Mouse (Mus musculus): Measurements from ENCODE around the gene Rab13. TPM values are rescaled to one million over a fixed set of nuclear protein-coding genes. Genes with fewer than 3 reads are reported as not detected.

Gene Rab13
- total and polyA plus RNA-seq, 2 experiments from 2014 or later = 5.9 to 20.6 TPM

DNA sequence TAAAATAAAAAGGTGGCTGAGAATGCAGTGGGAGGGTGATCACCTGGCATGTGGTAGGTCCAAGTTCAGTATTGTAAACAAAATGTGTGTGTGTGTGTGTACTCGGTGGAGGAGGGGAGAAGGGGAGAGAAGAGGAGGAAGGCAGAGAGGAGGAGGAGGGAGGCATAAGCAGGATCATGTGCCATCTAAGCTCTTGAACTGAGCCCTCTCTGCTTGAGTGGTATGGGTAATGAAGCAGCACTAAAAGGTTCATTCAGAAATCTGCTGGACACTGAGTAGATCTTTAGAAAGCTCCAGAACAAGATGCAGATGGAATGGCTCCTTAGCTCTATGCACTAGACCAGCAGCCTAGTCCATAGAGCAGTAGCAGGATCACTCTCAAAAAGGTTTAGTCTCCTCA is 10.6 kb upstream of the Rab13 start:
- no peak for ATAC-seq
- DNase-seq (ENCODE audit: low spot score) = no peak
- no peak overlapping the region for H3K4me2 ChIP-seq (ENCODE audit: low read depth, low read length)
- no peaks in the 10 kb centered on the region for H3K27me3 ChIP-seq (ENCODE audit: insufficient read depth, low read length)
- WGBS = 45% methylated on average over 1 of the region's 1 CpGs
- H3K27ac ChIP-seq = no peak overlapping the region
- no peaks in the 10 kb centered on the region for H3K36me3 ChIP-seq (ENCODE audit: insufficient read depth, low read length)
- H3K4me3 ChIP-seq (ENCODE audit: low read length) = no peak overlapping the region
- no peak for TF ChIP-seq CTCF (IDR thresholded peaks at IDR 0.05; ENCODE audit: low read depth)
- H3K9me3 ChIP-seq (ENCODE audit: low read length) = no peaks in the 10 kb centered on the region
- no peak overlapping the region for H3K9ac ChIP-seq (replicated peaks; ENCODE audit: low read length)
- no peaks in the 10 kb centered on the region for H3K4me1 ChIP-seq (ENCODE audit: insufficient read depth, low read length)

GRCm38 (mm10) chr3:90203619-90204018 is 9.9 kb upstream of the Rab13 start:
- Histone ChIP-seq H3K9me3 (ENCODE audit: low read length) (no peaks in the 10 kb centered on the region), H3K36me3 (ENCODE audit: insufficient read depth, low read length) (0 out of 2 replicates have a peak, but pooled peaks cover 1% of the 10 kb centered on the region), H3K27me3 (ENCODE audit: insufficient read depth, low read length) (no peaks in the 10 kb centered on the region), H3K4me3 (ENCODE audit: low read length) (no peak overlapping the region), H3K4me2 (ENCODE audit: low read depth, low read length) (no peak overlapping the region), H3K27ac (no peak overlapping the region), H3K4me1 (ENCODE audit: insufficient read depth, low read length) (no peaks in the 10 kb centered on the region), H3K9ac (replicated peaks; ENCODE audit: low read length) (no peak overlapping the region)
- ATAC-seq = no peak
- DNase-seq (ENCODE audit: low spot score) = no peak
- 70% methylated on average over 5 of the region's 5 CpGs for WGBS
- no peak for TF ChIP-seq CTCF (IDR thresholded peaks at IDR 0.05; ENCODE audit: low read depth)

- Histone ChIP-seq H3K9ac (replicated peaks; ENCODE audit: low read length) (no peak overlapping the region), H3K4me3 (ENCODE audit: low read length) (no peak overlapping the region), H3K36me3 (ENCODE audit: insufficient read depth, low read length) (0 out of 2 replicates have a peak, but pooled peaks cover 5% of the 10 kb centered on the region), H3K4me1 (ENCODE audit: insufficient read depth, low read length) (no peaks in the 10 kb centered on the region), H3K27me3 (ENCODE audit: insufficient read depth, low read length) (no peaks in the 10 kb centered on the region), H3K4me2 (ENCODE audit: low read depth, low read length) (no peak overlapping the region), H3K27ac (no peak overlapping the region), H3K9me3 (ENCODE audit: low read length) (no peaks in the 10 kb centered on the region)
- TF ChIP-seq CTCF (IDR thresholded peaks at IDR 0.05; ENCODE audit: low read depth) = no peak
- ATAC-seq (no peak), DNase-seq (ENCODE audit: low spot score) (no peak)
- WGBS = 99% methylated on average over 2 of the region's 2 CpGs
Measured at GRCm38 (mm10) chr3:90204582-90204981, 8.9 kb upstream of the Rab13 start.

GRCm38 (mm10) chr3:90208662-90209061 is 4.8 kb upstream of the Rab13 start:
- H3K36me3 ChIP-seq (ENCODE audit: insufficient read depth, low read length) = peaks cover 20% of the 10 kb centered on the region; the same call in 1 of the 2 replicates
- H3K4me3 ChIP-seq (ENCODE audit: low read length) = no peak overlapping the region
- no peaks in the 10 kb centered on the region for H3K27me3 ChIP-seq (ENCODE audit: insufficient read depth, low read length)
- no peak for TF ChIP-seq CTCF (IDR thresholded peaks at IDR 0.05; ENCODE audit: low read depth)
- no peak overlapping the region for H3K27ac ChIP-seq
- ATAC-seq = no peak
- DNase-seq (ENCODE audit: low spot score) = no peak
- WGBS = 94% methylated on average over 2 of the region's 2 CpGs
- H3K4me1 ChIP-seq (ENCODE audit: insufficient read depth, low read length) = peaks cover 8% of the 10 kb centered on the region
- H3K4me2 ChIP-seq (ENCODE audit: low read depth, low read length) = no peak overlapping the region
- H3K9ac ChIP-seq (replicated peaks; ENCODE audit: low read length) = no peak overlapping the region
- H3K9me3 ChIP-seq (ENCODE audit: low read length) = no peaks in the 10 kb centered on the region

DNA sequence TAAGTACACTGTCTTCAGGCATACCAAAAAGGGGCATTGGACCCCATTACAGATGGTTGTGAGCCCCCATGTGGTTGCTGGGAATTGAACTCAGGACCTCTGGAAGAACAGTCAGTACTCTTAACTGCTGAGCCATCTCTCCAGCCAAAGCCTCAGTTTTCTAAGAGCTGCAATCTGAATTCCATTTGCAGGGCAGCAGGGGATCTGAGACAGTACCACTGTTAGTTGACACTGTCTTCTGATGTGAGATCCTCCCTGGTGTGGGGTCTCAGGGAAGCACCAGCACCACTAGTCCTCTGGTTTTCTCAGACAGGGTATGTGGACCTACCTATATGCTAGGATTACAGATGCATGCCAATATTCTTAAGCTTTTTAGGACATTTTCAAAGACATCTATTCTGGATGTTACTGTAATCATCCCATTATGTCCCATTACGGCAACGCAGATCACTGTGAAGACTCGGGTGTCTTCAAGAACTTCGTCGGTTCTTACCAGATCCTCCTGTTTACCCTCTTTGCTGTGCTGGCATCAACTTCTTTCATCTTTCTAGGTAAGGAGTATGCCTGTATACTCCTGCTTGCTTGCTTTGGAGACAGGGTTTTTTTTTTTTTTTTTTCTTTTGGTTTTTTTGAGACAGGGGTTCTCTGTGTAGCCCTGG is 3.5 kb upstream of the Rab13 start:
- H3K9ac ChIP-seq (replicated peaks; ENCODE audit: low read length) = no peak overlapping the region
- WGBS = 93% methylated on average over 5 of the region's 5 CpGs
- no peaks in the 10 kb centered on the region for H3K9me3 ChIP-seq (ENCODE audit: low read length)
- no peak overlapping the region for H3K4me2 ChIP-seq (ENCODE audit: low read depth, low read length)
- no peak for TF ChIP-seq CTCF (IDR thresholded peaks at IDR 0.05; ENCODE audit: low read depth)
- H3K36me3 ChIP-seq (ENCODE audit: insufficient read depth, low read length) = peaks cover 20% of the 10 kb centered on the region; the same call in 1 of the 2 replicates
- H3K4me1 ChIP-seq (ENCODE audit: insufficient read depth, low read length) = peaks cover 15% of the 10 kb centered on the region
- H3K4me3 ChIP-seq (ENCODE audit: low read length) = no peak overlapping the region
- H3K27ac ChIP-seq = no peak overlapping the region
- no peaks in the 10 kb centered on the region for H3K27me3 ChIP-seq (ENCODE audit: insufficient read depth, low read length)
- DNase-seq (ENCODE audit: low spot score) = no peak
- no peak for ATAC-seq

DNA sequence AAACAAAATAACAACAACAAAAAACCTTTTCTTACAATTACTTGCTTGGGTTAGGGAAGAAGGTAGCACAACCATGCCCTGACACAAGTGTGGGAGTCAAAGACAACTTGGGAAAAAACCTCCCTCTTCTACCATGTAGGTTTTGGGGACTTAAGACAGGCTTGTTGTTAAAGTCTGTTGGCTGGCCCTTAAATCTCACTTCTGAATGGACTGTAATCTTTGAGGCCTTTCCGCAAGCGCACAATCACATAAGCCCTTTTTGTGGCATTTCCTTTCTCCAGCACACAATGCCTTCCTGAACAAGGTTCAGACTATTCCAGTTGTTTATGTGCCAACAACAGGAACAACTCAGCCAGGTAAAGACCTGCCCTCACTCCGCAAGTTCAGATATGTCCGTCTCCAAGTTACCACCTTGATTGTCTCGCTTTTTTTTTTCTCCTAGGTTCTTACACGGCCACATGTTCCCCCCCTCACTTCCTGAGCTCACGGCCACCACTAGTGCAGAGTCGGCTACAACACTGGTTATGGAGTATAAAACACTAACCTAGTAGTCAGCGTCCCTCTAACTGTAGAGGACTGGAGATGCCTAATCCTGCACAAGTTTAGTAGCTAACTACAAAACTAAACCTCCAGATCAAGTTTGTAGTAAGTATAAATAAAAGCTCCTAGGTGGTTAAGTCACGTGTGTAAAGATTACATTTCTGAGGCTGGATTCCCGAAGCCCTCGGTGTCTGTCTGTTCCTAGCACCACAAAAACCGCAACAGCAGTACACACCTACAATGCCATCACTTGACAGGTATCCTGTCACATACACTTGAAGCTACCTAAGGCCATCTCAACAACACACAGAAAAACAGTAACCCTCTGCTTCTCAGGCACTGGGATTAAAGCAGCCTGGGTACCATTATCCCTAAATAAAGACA is 1.8 kb upstream of the Rab13 start:
- Histone ChIP-seq H3K9ac (replicated peaks; ENCODE audit: low read length) (0 out of 2 replicates have a peak overlapping the region, but pooled peaks have one; percentile 21), H3K36me3 (ENCODE audit: insufficient read depth, low read length) (peaks cover 20% of the 10 kb centered on the region; the same call in 1 of the 2 replicates), H3K9me3 (ENCODE audit: low read length) (no peaks in the 10 kb centered on the region), H3K4me1 (ENCODE audit: insufficient read depth, low read length) (peaks cover 15% of the 10 kb centered on the region), H3K4me2 (ENCODE audit: low read depth, low read length) (peak overlapping the region; percentile 93), H3K27ac (no peak overlapping the region), H3K27me3 (ENCODE audit: insufficient read depth, low read length) (no peaks in the 10 kb centered on the region), H3K4me3 (ENCODE audit: low read length) (peak overlapping the region; percentile 94; the same call in 1 of the 2 replicates)
- no peak for DNase-seq (ENCODE audit: low spot score)
- TF ChIP-seq CTCF (IDR thresholded peaks at IDR 0.05; ENCODE audit: low read depth) = no peak
- 85% methylated on average over 13 of the region's 13 CpGs for WGBS
- ATAC-seq = no peak

Measured in hindbrain, postnatal 0 days (tissue).